Mouse (Mus musculus): ENCODE results near the gene Riiad1. TPM values are rescaled to one million over a fixed set of nuclear protein-coding genes. Genes with fewer than 3 reads are reported as not detected.

Riiad1 gene
- total RNA-seq (2014; rRNA removed; ENCODE audit: low replicate concordance) (1.2 TPM in 1 of 2 replicates, not detected in the other), polyA plus RNA-seq (2015; fragmentation: Nextera tagmentation; extraction: Ambion mirVana) (4.3 and 4.5 TPM in 2 replicates)

DNA sequence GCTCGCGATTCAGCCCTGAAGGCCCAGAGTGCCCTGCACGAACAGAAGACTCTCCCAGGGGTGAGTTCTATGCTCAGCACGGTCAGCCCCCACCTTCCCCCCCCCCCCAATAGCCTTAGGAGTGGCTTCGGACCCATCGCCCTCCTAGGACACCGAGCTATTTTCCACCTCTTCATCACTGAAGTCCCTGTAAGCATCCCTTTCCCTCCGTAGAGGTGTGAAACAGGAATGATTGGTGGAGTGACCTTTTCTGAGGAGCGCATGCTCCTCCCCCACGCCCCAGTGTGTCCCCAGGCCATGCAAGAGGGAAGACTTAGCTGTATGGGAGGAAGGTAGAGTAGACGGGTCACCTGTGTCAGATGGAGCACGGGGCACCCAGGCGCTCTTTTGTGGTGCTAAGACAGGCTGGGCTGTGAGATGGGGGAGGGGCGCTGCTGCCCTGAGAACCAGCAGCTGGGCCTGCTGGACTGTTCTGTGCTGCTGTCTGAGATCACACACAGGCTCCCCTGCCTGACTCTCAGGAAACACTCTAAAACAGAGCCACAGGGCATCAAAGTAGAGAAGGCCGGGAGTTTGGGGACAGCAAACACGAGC is at the start of gene Riiad1:
Gene Riiad1 (minus strand): TSS at position 51 of the 594 bp plus-strand sequence.
- Histone ChIP-seq H3K27ac (ENCODE audit: low read depth) (no peak within 1 kb of the TSS), H3K27me3 (ENCODE audit: control insufficient read depth, insufficient read depth, low read length) (peaks cover 31% of the 10 kb centered on the region), H3K4me3 (ENCODE audit: low read depth, low read length) (no peak within 1 kb of the TSS), H3K4me2 (ENCODE audit: low read depth, low read length) (0 out of 2 replicates have a peak within 1 kb of the TSS, but pooled peaks have one; percentile 16), H3K36me3 (replicated peaks; ENCODE audit: control insufficient read depth, insufficient read depth, low read length) (no peaks in the 10 kb centered on the region), H3K9ac (replicated peaks; ENCODE audit: low read depth, low read length) (no peak within 1 kb of the TSS), H3K9me3 (replicated peaks; ENCODE audit: control insufficient read depth, low read length) (no peaks in the 10 kb centered on the region), H3K4me1 (ENCODE audit: control insufficient read depth, insufficient read depth) (0 out of 2 replicates have a peak, but pooled peaks cover 10% of the 10 kb centered on the region)
- ATAC-seq (ENCODE audit: insufficient read depth, low read depth) (no peak), DNase-seq (ENCODE audit: low spot score) (no peak)
- 14% methylated on average over 16 of the region's 16 CpGs for WGBS
- no peak for TF ChIP-seq EP300 (IDR thresholded peaks at IDR 0.05; ENCODE audit: low read depth)
- no peak for TF ChIP-seq CTCF (IDR thresholded peaks at IDR 0.05; ENCODE audit: low read depth)

DNA sequence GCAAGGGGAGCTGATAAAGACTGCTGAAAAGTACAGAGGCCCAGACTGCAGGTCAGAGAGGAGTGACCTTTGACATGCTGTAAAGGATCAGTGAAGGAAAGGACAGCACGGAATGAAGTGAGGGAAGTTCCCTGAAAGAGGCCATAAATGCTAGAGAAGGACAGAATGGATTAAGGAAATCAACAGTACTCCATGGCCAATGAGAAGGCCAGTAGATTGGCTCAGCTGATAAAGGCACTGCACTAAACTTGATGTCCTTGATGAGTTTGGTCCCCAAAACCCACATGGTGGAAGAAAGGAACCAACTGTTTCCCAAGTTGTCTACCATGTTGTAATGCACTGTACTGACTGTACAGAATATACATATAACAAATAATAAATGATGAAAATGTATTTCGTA is 46.6 kb upstream of the Riiad1 start:
- no peaks in the 10 kb centered on the region for H3K4me1 ChIP-seq (ENCODE audit: control insufficient read depth, insufficient read depth)
- TF ChIP-seq EP300 (IDR thresholded peaks at IDR 0.05; ENCODE audit: low read depth) (no peak), CTCF (IDR thresholded peaks at IDR 0.05; ENCODE audit: low read depth) (no peak)
- no peak for ATAC-seq (ENCODE audit: insufficient read depth, low read depth)
- H3K27ac ChIP-seq (ENCODE audit: low read depth): no peak overlapping the region
- no peaks in the 10 kb centered on the region for H3K27me3 ChIP-seq (ENCODE audit: control insufficient read depth, insufficient read depth, low read length)
- DNase-seq (ENCODE audit: low spot score): no peak
- no peak overlapping the region for H3K4me2 ChIP-seq (ENCODE audit: low read depth, low read length)
- H3K36me3 ChIP-seq (replicated peaks; ENCODE audit: control insufficient read depth, insufficient read depth, low read length): peaks cover 53% of the 10 kb centered on the region
- WGBS: 82% methylated on average over 2 of the region's 2 CpGs
- no peak overlapping the region for H3K4me3 ChIP-seq (ENCODE audit: low read depth, low read length)
- H3K9me3 ChIP-seq (replicated peaks; ENCODE audit: control insufficient read depth, low read length): no peaks in the 10 kb centered on the region
- no peak overlapping the region for H3K9ac ChIP-seq (replicated peaks; ENCODE audit: low read depth, low read length)

DNA sequence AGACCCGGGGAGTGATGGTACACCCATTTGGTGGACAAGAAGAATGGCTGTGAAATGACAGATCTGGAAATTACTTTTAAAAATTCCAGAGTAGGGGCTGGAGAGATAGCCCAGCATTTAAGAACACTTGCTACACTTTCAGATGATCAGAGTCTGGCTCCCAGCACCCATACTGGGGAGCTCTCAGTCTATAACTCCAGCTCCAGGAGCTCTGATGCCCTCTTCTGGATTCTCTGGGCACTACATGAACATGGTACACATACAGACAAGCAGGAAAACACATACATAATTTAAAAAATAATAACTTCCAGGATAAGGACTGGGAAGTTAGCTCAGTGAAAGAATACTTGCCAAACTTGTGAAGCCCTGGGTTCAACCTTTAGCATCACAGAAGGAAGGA is 26.5 kb upstream of the Riiad1 start:
- no peaks in the 10 kb centered on the region for H3K9me3 ChIP-seq (replicated peaks; ENCODE audit: control insufficient read depth, low read length)
- peaks cover 56% of the 10 kb centered on the region for H3K36me3 ChIP-seq (replicated peaks; ENCODE audit: control insufficient read depth, insufficient read depth, low read length)
- TF ChIP-seq EP300 (IDR thresholded peaks at IDR 0.05; ENCODE audit: low read depth) (no peak), CTCF (IDR thresholded peaks at IDR 0.05; ENCODE audit: low read depth) (no peak)
- H3K4me3 ChIP-seq (ENCODE audit: low read depth, low read length): no peak overlapping the region
- H3K4me2 ChIP-seq (ENCODE audit: low read depth, low read length): no peak overlapping the region
- H3K9ac ChIP-seq (replicated peaks; ENCODE audit: low read depth, low read length): no peak overlapping the region
- H3K4me1 ChIP-seq (ENCODE audit: control insufficient read depth, insufficient read depth): no peaks in the 10 kb centered on the region
- no peaks in the 10 kb centered on the region for H3K27me3 ChIP-seq (ENCODE audit: control insufficient read depth, insufficient read depth, low read length)
- H3K27ac ChIP-seq (ENCODE audit: low read depth): no peak overlapping the region
- WGBS: 91% methylated on average over 1 of the region's 1 CpGs
- ATAC-seq (ENCODE audit: insufficient read depth, low read depth) (no peak), DNase-seq (ENCODE audit: low spot score) (no peak)

GRCm38 (mm10) chr3:94502243-94502642 is 22.1 kb upstream of the Riiad1 start:
- H3K36me3 ChIP-seq (replicated peaks; ENCODE audit: control insufficient read depth, insufficient read depth, low read length): peaks cover 45% of the 10 kb centered on the region
- H3K9me3 ChIP-seq (replicated peaks; ENCODE audit: control insufficient read depth, low read length): no peaks in the 10 kb centered on the region
- H3K4me1 ChIP-seq (ENCODE audit: control insufficient read depth, insufficient read depth): no peaks in the 10 kb centered on the region
- H3K27me3 ChIP-seq (ENCODE audit: control insufficient read depth, insufficient read depth, low read length): no peaks in the 10 kb centered on the region
- no peak overlapping the region for H3K4me2 ChIP-seq (ENCODE audit: low read depth, low read length)
- no peak overlapping the region for H3K27ac ChIP-seq (ENCODE audit: low read depth)
- no peak for DNase-seq (ENCODE audit: low spot score)
- ATAC-seq (ENCODE audit: insufficient read depth, low read depth): no peak
- WGBS: 73% methylated on average over 3 of the region's 3 CpGs
- no peak overlapping the region for H3K4me3 ChIP-seq (ENCODE audit: low read depth, low read length)
- H3K9ac ChIP-seq (replicated peaks; ENCODE audit: low read depth, low read length): no peak overlapping the region
- TF ChIP-seq EP300 (IDR thresholded peaks at IDR 0.05; ENCODE audit: low read depth) (no peak), CTCF (IDR thresholded peaks at IDR 0.05; ENCODE audit: low read depth) (peak; percentile 64)

- H3K4me3 ChIP-seq (ENCODE audit: low read depth, low read length): no peak overlapping the region
- no peak for ATAC-seq (ENCODE audit: insufficient read depth, low read depth)
- 81% methylated on average over 4 of the region's 4 CpGs for WGBS
Observed at GRCm38 (mm10) chr3:94497162-94497561, 17.0 kb upstream of the Riiad1 start.

DNA sequence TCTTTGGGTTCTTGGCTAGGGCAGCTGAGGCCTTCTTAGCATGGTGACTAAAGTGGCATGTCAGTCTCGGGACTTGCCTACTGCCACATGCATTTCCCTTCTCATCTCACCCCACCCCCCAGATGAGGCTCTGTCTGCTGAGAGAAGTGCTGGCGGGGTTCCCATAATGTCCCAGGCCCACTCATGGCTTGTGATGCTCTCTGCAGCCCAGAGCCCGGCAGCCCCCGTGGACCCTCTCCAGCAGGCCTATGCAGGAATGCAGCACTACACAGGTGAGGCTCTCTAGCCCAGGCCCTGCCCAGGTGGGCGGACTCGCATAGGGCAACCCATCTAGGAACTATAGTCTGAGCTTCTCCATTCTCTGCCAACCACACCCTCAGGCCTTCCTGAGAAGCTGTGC is 7.4 kb upstream of the Riiad1 start:
- Histone ChIP-seq H3K9ac (replicated peaks; ENCODE audit: low read depth, low read length) (no peak overlapping the region), H3K36me3 (replicated peaks; ENCODE audit: control insufficient read depth, insufficient read depth, low read length) (no peaks in the 10 kb centered on the region), H3K4me3 (ENCODE audit: low read depth, low read length) (no peak overlapping the region), H3K27me3 (ENCODE audit: control insufficient read depth, insufficient read depth, low read length) (no peaks in the 10 kb centered on the region), H3K27ac (ENCODE audit: low read depth) (no peak overlapping the region), H3K4me2 (ENCODE audit: low read depth, low read length) (no peak overlapping the region), H3K4me1 (ENCODE audit: control insufficient read depth, insufficient read depth) (0 out of 2 replicates have a peak, but pooled peaks cover 7% of the 10 kb centered on the region), H3K9me3 (replicated peaks; ENCODE audit: control insufficient read depth, low read length) (no peaks in the 10 kb centered on the region)
- ATAC-seq (ENCODE audit: insufficient read depth, low read depth): no peak
- 44% methylated on average over 6 of the region's 6 CpGs for WGBS
- TF ChIP-seq EP300 (IDR thresholded peaks at IDR 0.05; ENCODE audit: low read depth) (no peak), CTCF (IDR thresholded peaks at IDR 0.05; ENCODE audit: low read depth) (no peak)
- no peak for DNase-seq (ENCODE audit: low spot score)

More at GRCm38 (mm10) chr3:94497162-94497561, 17.0 kb upstream of the Riiad1 start:
- Histone ChIP-seq H3K27ac (ENCODE audit: low read depth) (no peak overlapping the region), H3K4me1 (ENCODE audit: control insufficient read depth, insufficient read depth) (no peaks in the 10 kb centered on the region), H3K4me2 (ENCODE audit: low read depth, low read length) (no peak overlapping the region), H3K36me3 (replicated peaks; ENCODE audit: control insufficient read depth, insufficient read depth, low read length) (peaks cover 44% of the 10 kb centered on the region), H3K9ac (replicated peaks; ENCODE audit: low read depth, low read length) (no peak overlapping the region), H3K9me3 (replicated peaks; ENCODE audit: control insufficient read depth, low read length) (no peaks in the 10 kb centered on the region), H3K27me3 (ENCODE audit: control insufficient read depth, insufficient read depth, low read length) (no peaks in the 10 kb centered on the region)
- no peak for DNase-seq (ENCODE audit: low spot score)
- TF ChIP-seq EP300 (IDR thresholded peaks at IDR 0.05; ENCODE audit: low read depth) (no peak), CTCF (IDR thresholded peaks at IDR 0.05; ENCODE audit: low read depth) (no peak)

All from heart, postnatal 0 days (tissue).